Mouse (Mus musculus): ENCODE data around the gene Ica1. TPM values are rescaled to one million over a fixed set of nuclear protein-coding genes. Genes with fewer than 3 reads are reported as not detected.

Gene Ica1
- total RNA-seq, 2 experiments from 2014 or later, result 4.4 to 4.8 TPM

Other genes starting within 250 kb of the Ica1 start
- gene Nxph1, start 169.9 kb upstream of the Ica1 start, total RNA-seq (2015), result not detected in 2 replicates
- not detected in 2 replicates for gene Nxph1, start 169.9 kb upstream of the Ica1 start, total RNA-seq (2017)